Mouse (Mus musculus): Measurements from ENCODE around the gene A630076J17Rik. TPM values are rescaled to one million over a fixed set of nuclear protein-coding genes. Genes with fewer than 3 reads are reported as not detected.

A630076J17Rik gene
- total and polyA plus RNA-seq, 2 experiments from 2014 or later, result not detected

- no peaks in the 10 kb centered on the region for H3K9me3 ChIP-seq (ENCODE audit: low read length)
- H3K27ac ChIP-seq, result no peak overlapping the region
- DNase-seq (ENCODE audit: low spot score) (peak; percentile 82), ATAC-seq (peak; percentile 84)
- H3K4me1 ChIP-seq (ENCODE audit: insufficient read depth, low read length), result no peaks in the 10 kb centered on the region
- H3K27me3 ChIP-seq (ENCODE audit: insufficient read depth, low read length), result no peaks in the 10 kb centered on the region
- no peak overlapping the region for H3K9ac ChIP-seq (replicated peaks; ENCODE audit: low read length)
- no peak overlapping the region for H3K4me2 ChIP-seq (ENCODE audit: low read depth, low read length)
- WGBS, result 16% methylated on average over 3 of the region's 3 CpGs
- no peaks in the 10 kb centered on the region for H3K36me3 ChIP-seq (ENCODE audit: insufficient read depth, low read length)
- no peak overlapping the region for H3K4me3 ChIP-seq (ENCODE audit: low read length)
- peak; percentile 95 for TF ChIP-seq CTCF (IDR thresholded peaks at IDR 0.05; ENCODE audit: low read depth)
These were observed 43.4 kb downstream of the A630076J17Rik start for GRCm38 (mm10) chr3:107273820-107274219.

GRCm38 (mm10) chr3:107275351-107275750, 44.9 kb downstream of the A630076J17Rik start:
- H3K4me1 ChIP-seq (ENCODE audit: insufficient read depth, low read length), result 0 out of 2 replicates have a peak, but pooled peaks cover 7% of the 10 kb centered on the region
- H3K4me3 ChIP-seq (ENCODE audit: low read length), result no peak overlapping the region
- TF ChIP-seq CTCF (IDR thresholded peaks at IDR 0.05; ENCODE audit: low read depth), result no peak
- H3K27me3 ChIP-seq (ENCODE audit: insufficient read depth, low read length), result no peaks in the 10 kb centered on the region
- ATAC-seq (no peak), DNase-seq (ENCODE audit: low spot score) (no peak)
- no peak overlapping the region for H3K27ac ChIP-seq
- no peaks in the 10 kb centered on the region for H3K36me3 ChIP-seq (ENCODE audit: insufficient read depth, low read length)
- H3K4me2 ChIP-seq (ENCODE audit: low read depth, low read length), result no peak overlapping the region
- WGBS, result 69% methylated on average over 5 of the region's 5 CpGs
- H3K9me3 ChIP-seq (ENCODE audit: low read length), result no peaks in the 10 kb centered on the region
- no peak overlapping the region for H3K9ac ChIP-seq (replicated peaks; ENCODE audit: low read length)

GRCm38 (mm10) chr3:107275996-107276395, 45.6 kb downstream of the A630076J17Rik start:
- WGBS, result 68% methylated on average over 4 of the region's 4 CpGs
- 0 out of 2 replicates have a peak, but pooled peaks cover 7% of the 10 kb centered on the region for H3K4me1 ChIP-seq (ENCODE audit: insufficient read depth, low read length)
- DNase-seq (ENCODE audit: low spot score), result peak; percentile 26
- H3K36me3 ChIP-seq (ENCODE audit: insufficient read depth, low read length), result no peaks in the 10 kb centered on the region
- H3K4me3 ChIP-seq (ENCODE audit: low read length), result no peak overlapping the region
- no peaks in the 10 kb centered on the region for H3K27me3 ChIP-seq (ENCODE audit: insufficient read depth, low read length)
- TF ChIP-seq CTCF (IDR thresholded peaks at IDR 0.05; ENCODE audit: low read depth), result peak; percentile 43
- no peak overlapping the region for H3K9ac ChIP-seq (replicated peaks; ENCODE audit: low read length)
- H3K4me2 ChIP-seq (ENCODE audit: low read depth, low read length), result no peak overlapping the region
- no peaks in the 10 kb centered on the region for H3K9me3 ChIP-seq (ENCODE audit: low read length)
- no peak overlapping the region for H3K27ac ChIP-seq
- ATAC-seq, result no peak

- Histone ChIP-seq H3K4me1 (ENCODE audit: insufficient read depth, low read length) (0 out of 2 replicates have a peak, but pooled peaks cover 7% of the 10 kb centered on the region), H3K36me3 (ENCODE audit: insufficient read depth, low read length) (no peaks in the 10 kb centered on the region), H3K9ac (replicated peaks; ENCODE audit: low read length) (no peak overlapping the region), H3K4me3 (ENCODE audit: low read length) (no peak overlapping the region), H3K27ac (no peak overlapping the region), H3K27me3 (ENCODE audit: insufficient read depth, low read length) (no peaks in the 10 kb centered on the region), H3K9me3 (ENCODE audit: low read length) (no peaks in the 10 kb centered on the region), H3K4me2 (ENCODE audit: low read depth, low read length) (no peak overlapping the region)
- 87% methylated on average over 3 of the region's 3 CpGs for WGBS
- ATAC-seq (no peak), DNase-seq (ENCODE audit: low spot score) (no peak)
- TF ChIP-seq CTCF (IDR thresholded peaks at IDR 0.05; ENCODE audit: low read depth), result no peak
These were observed 46.2 kb downstream of the A630076J17Rik start for GRCm38 (mm10) chr3:107276626-107277025.

- peak within 1 kb of the TSS; percentile 67 for H3K9ac ChIP-seq (replicated peaks; ENCODE audit: low read length)
- peak within 1 kb of the TSS; percentile 75 for H3K4me3 ChIP-seq (ENCODE audit: low read length)
- H3K4me1 ChIP-seq (ENCODE audit: insufficient read depth, low read length), result 0 out of 2 replicates have a peak, but pooled peaks cover 7% of the 10 kb centered on the region
- DNase-seq (ENCODE audit: low spot score), result peak; percentile 93
- 3% methylated on average over 43 of the region's 43 CpGs for WGBS
- no peaks in the 10 kb centered on the region for H3K27me3 ChIP-seq (ENCODE audit: insufficient read depth, low read length)
- no peak for TF ChIP-seq CTCF (IDR thresholded peaks at IDR 0.05; ENCODE audit: low read depth)
- H3K27ac ChIP-seq, result no peak within 1 kb of the TSS
- H3K36me3 ChIP-seq (ENCODE audit: insufficient read depth, low read length), result 0 out of 2 replicates have a peak, but pooled peaks cover 8% of the 10 kb centered on the region
- ATAC-seq, result peak; percentile 91
- H3K9me3 ChIP-seq (ENCODE audit: low read length), result no peaks in the 10 kb centered on the region
- H3K4me2 ChIP-seq (ENCODE audit: low read depth, low read length), result peak within 1 kb of the TSS; percentile 81
These were observed 48.3 kb downstream of the A630076J17Rik start, which contains the start of gene Lamtor5 for GRCm38 (mm10) chr3:107278479-107279269. Gene Lamtor5, plus strand, starts transcription at chr3:107278858.

Other genes starting within 250 kb of the A630076J17Rik start
- gene Kcna3, start 194.4 kb upstream of the A630076J17Rik start, total RNA-seq (2014; rRNA removed), result 52.0 and 53.9 TPM in 2 replicates
- gene Kcna3, start 194.4 kb upstream of the A630076J17Rik start, polyA plus RNA-seq (2015; fragmentation: Nextera tagmentation; extraction: Ambion mirVana), result 9.2 and 11.3 TPM in 2 replicates
- 15.5 and 17.2 TPM in 2 replicates for gene Kcna2, start 129.5 kb upstream of the A630076J17Rik start, total RNA-seq (2014; rRNA removed)
- gene Kcna2, start 129.5 kb upstream of the A630076J17Rik start, polyA plus RNA-seq (2015; fragmentation: Nextera tagmentation; extraction: Ambion mirVana), result 1.8 and 2.1 TPM in 2 replicates
- not detected in 2 replicates for gene Kcna10, start 47.6 kb upstream of the A630076J17Rik start, total RNA-seq (2014; rRNA removed)
- 0.09 TPM in 1 of 2 replicates, not detected in the other for gene Kcna10, start 47.6 kb upstream of the A630076J17Rik start, polyA plus RNA-seq (2015; fragmentation: Nextera tagmentation; extraction: Ambion mirVana)
- 0.63 TPM in 1 of 2 replicates, not detected in the other for gene Cym, start 8.9 kb upstream of the A630076J17Rik start, total RNA-seq (2014; rRNA removed)
- not detected in 2 replicates for gene Cym, start 8.9 kb upstream of the A630076J17Rik start, polyA plus RNA-seq (2015; fragmentation: Nextera tagmentation; extraction: Ambion mirVana)
- gene Prok1, start 9.1 kb downstream of the A630076J17Rik start, total RNA-seq (2014; rRNA removed), result 0.18 and 0.26 TPM in 2 replicates
- 0.19 TPM in 1 of 2 replicates, not detected in the other for gene Prok1, start 9.1 kb downstream of the A630076J17Rik start, polyA plus RNA-seq (2015; fragmentation: Nextera tagmentation; extraction: Ambion mirVana)
- gene Lamtor5, start 48.2 kb downstream of the A630076J17Rik start, total RNA-seq (2014; rRNA removed), result 63.7 and 93.7 TPM in 2 replicates
- 162 and 167 TPM in 2 replicates for gene Lamtor5, start 48.2 kb downstream of the A630076J17Rik start, polyA plus RNA-seq (2015; fragmentation: Nextera tagmentation; extraction: Ambion mirVana)
- gene Slc16a4, start 60.6 kb downstream of the A630076J17Rik start, total RNA-seq (2014; rRNA removed), result 2.4 and 2.9 TPM in 2 replicates
- gene Slc16a4, start 60.6 kb downstream of the A630076J17Rik start, polyA plus RNA-seq (2015; fragmentation: Nextera tagmentation; extraction: Ambion mirVana), result 2.3 and 2.8 TPM in 2 replicates
- gene Rbm15, start 103.1 kb downstream of the A630076J17Rik start, total RNA-seq (2014; rRNA removed), result 20.0 and 20.9 TPM in 2 replicates
- 6.3 TPM in 2 replicates for gene Rbm15, start 103.1 kb downstream of the A630076J17Rik start, polyA plus RNA-seq (2015; fragmentation: Nextera tagmentation; extraction: Ambion mirVana)
- gene Kcnc4, start 228.9 kb downstream of the A630076J17Rik start, total RNA-seq (2014; rRNA removed), result 42.6 and 44.3 TPM in 2 replicates
- 13.3 and 16.6 TPM in 2 replicates for gene Kcnc4, start 228.9 kb downstream of the A630076J17Rik start, polyA plus RNA-seq (2015; fragmentation: Nextera tagmentation; extraction: Ambion mirVana)

All from hindbrain, postnatal 0 days (tissue).